Mouse (Mus musculus) WW6 (cell line): ENCODE measurements around the gene Faap20.
"Not testable (repeated sequence)": the region's sequence is repeated elsewhere in the genome, so short reads cannot be mapped to it uniquely, and the experiment has no call there.

Experiments
- DNase-seq: peaks from one replicate; pipeline ENCODE4 v3.0.0-alpha.2; 2013; ENCODE audit warnings: low read depth, low spot score

Gene Faap20

DNA sequence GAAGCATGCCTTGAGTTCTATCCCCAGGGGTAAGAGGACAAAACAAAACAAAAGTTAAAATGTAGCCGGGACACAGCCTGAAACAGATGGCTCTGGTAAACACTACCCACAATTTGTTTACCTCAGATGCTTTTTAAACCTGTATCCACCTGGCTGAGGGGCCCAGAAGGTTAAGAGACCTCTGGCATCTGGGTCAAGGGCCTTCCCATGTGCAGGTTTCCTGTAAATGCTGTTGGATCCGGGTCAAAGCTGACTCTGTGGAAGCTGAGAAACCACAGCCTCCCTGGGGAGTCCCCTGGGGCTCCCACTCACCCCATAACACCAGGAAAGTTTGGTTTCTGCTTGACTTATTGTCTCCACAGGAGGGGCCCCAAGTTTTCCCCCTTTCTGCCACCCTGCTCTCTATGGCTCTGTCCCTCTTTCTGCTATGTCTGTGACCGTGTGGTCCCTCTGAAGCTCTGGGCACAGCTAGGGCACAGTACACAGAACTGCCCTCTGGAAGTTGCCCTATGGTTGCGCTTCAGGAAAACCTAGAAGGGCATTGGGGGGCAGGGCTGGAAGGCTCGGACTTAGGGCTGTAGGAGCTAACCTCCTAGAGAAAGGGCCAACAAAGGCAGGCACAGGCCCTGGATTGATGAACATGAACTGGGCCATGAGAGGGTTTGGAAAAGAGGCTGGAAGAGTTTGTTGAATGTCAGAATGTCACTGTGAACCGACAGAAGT, 3.7 kb upstream of the Faap20 start:
- no peak for DNase-seq

- no peak for DNase-seq
These were observed 2.9 kb upstream of the Faap20 start for GRCm38 (mm10) chr4:155246691-155247105.

- not testable (repeated sequence) for DNase-seq
These were observed 1.5 kb upstream of the Faap20 start for GRCm38 (mm10) chr4:155248054-155248453.

GRCm38 (mm10) chr4:155249257-155249647, 350 bp upstream of the Faap20 start:
- DNase-seq: peak; percentile 87

GRCm38 (mm10) chr4:155250361-155251117, 937 bp downstream of the Faap20 start:
- no peak for DNase-seq

GRCm38 (mm10) chr4:155251147-155251546, 1.5 kb downstream of the Faap20 start:
- no peak for DNase-seq

DNA sequence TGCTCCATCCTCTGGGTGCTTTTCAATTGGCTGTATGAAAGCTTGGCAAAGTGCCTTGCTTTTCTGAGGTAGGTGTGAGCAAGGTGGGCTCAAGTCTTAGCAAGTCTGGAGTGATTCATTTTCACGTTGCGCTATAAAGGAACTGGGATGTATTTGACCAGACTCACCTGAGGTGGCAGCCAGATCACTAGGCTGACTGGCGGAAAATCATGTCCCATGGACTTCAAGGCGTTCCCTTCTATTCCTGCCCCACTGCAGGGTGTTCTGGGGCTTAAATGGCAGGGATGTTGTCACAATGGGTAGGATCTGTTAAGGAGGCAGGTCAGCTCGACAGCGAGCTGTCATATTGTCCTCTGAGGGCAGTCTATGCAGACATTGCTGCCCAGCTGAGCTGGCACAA, 2.7 kb downstream of the Faap20 start:
- no peak for DNase-seq

DNA sequence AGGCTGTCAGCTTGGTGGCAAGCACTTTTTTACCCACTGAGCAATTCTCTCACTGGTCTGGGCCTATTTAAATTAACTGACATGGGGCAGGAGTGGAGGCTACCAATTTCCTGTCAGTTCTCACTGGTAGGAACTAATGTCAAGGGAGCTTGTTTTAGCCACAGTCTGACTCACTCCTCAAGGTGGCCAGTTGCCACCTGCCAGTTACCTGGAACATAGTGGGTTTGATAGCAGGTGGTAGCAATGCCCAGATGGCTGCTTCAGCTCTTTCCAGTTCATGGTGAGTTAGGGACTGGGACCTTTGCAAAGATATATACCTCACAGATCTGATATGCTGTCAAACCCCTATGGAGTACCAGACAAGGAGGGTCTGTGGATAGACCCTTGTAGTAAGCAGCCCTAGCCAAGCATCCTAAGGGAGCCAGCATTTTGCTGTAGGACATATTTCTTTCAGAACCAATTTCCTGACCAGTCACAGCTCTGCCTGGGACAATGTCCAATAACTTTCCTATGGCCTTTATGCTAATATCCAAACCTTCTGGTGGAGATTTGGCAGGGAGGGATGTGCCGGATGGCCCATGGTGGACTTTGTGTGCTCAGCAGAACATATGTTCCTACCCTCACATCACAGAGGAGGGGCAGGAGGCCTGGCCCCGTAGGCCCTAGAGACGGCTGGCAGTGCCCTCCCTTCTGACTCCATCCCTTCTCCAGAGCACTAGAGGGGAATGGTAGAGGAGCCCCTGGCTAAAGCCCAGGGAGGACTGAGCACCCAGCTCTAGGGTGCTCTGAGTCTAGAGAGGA, 15.1 kb downstream of the Faap20 start:
- no peak for DNase-seq

GRCm38 (mm10) chr4:155267047-155267543, 17.5 kb downstream of the Faap20 start:
- no peak for DNase-seq

GRCm38 (mm10) chr4:155267639-155268175, 18.1 kb downstream of the Faap20 start:
- DNase-seq: no peak

- no peak for DNase-seq
These were observed 18.8 kb downstream of the Faap20 start for GRCm38 (mm10) chr4:155268382-155268781.

DNA sequence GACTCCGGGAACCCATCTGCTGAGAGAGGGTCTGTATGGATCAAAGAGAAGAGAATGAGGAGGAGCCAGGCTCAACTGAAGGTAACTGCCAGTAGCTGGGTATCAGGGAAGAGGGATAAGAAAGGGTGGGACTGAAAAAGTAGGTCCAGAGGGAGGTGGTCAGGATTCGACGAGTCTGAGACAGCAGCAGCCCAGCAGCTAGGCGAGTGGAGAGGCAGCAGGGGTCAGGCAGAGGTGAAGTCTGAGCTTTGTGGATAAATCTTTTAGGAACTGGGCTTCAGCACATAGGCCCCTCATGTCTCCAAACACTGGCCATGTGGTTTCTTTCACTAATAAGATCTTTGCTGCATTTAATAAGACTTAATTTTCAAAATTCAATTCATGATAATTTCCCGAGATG, 24.8 kb downstream of the Faap20 start:
- no peak for DNase-seq

DNA sequence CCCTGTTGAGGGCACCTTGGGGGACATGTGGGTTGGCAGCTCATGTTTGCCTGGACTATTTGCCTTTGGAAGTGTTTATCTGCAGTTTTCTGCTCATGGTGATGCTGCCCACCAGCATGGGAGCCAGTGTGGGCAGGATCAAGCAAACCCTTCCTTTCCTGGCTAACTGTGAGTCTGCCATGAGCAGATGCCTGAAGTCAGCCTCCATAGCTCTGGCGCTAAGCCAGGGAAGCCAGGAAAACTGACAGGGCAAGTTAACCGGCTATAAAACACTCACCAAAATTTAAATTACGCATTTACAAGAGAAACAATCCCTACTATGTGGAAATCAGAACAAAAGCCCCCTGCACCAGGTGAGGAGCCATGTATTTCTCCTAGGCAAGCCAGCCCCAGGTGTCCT, 25.2 kb downstream of the Faap20 start:
- DNase-seq: no peak

GRCm38 (mm10) chr4:155277963-155278362, 28.4 kb downstream of the Faap20 start:
- DNase-seq: no peak

DNA sequence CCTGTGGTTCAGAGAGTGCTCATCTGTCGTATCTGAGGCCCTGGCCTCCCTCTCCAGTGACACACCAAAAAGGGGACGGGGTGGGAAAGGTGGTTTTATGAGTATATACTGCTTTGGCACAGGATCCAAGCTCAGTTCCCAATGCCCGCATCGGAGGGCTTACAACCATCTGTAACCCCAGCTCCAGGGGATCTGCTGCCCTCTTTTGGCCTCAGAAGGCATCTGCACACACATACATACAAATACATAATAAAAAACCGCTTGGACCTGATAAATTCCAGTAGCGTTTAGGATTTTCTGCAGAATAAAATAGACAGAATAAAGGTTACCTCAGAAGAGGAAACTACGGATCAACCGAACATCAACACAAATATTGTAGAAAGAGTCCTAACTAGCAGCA, 29.5 kb downstream of the Faap20 start:
- DNase-seq: no peak

- DNase-seq: no peak
These were observed 30.5 kb downstream of the Faap20 start for GRCm38 (mm10) chr4:155279926-155280767.

DNA sequence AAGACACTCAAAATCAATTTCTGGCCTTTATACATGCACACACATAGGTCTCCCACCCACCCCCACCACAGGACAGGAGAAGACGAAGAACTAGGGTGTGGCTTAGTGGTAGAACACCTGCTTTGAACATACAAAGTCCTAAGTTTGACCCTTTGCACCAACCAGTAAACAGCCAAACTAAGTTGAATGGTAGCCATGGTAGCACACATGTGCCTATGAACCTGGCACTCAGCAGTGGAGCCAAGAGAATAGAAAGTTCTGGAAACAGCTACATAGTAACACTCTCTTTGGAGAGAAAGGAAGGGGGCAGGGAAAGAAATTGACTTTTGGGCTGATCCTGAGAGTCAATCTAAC, 31.1 kb downstream of the Faap20 start:
- no peak for DNase-seq

GRCm38 (mm10) chr4:155281227-155281626, 31.6 kb downstream of the Faap20 start:
- DNase-seq: no peak

DNA sequence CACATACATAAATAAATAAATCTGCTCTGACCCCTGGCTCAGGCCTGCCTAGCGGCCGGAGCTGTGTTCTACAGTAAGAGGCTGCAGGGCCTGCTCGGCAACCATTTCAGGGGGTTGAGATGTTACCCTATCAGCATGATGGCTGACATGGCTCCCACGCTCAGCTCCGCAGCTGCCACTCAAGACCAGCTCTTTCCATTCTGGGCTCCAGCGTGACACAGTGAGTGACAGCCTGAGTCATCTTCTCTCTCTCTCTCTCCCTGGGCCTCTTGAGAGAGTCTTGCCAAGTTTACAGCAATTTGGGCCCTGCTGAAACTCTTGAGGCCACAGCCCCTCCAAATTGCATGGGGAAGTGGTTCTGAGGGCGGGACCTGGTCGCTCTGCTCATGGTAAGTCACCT, 32.0 kb downstream of the Faap20 start:
- DNase-seq: no peak

DNA sequence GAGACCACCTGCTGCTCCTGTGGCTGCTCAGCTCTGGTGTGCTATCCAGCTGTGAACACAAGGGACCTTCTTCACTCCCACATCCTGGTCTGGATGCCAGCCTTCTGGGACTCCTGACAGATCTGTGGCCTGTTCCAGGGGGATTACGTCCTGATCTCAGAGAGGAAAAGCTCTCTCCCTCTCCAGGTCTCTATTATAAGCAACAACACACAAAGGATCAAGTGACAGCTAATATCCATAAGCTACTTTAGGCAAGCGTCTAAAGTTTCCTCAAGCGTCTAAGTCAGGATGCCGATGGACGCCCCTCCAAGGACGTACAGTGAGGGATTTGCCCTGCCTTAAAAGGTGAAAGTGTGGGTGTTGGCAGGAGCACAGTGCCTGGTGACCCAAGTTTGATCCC, 32.6 kb downstream of the Faap20 start:
- no peak for DNase-seq

GRCm38 (mm10) chr4:155283001-155283503, 33.5 kb downstream of the Faap20 start:
- no peak for DNase-seq
